Mouse (Mus musculus) heart, embryonic 11.5 days (tissue): ENCODE data around the gene Slc10a3. TPM values are rescaled to one million over a fixed set of nuclear protein-coding genes. Genes with fewer than 3 reads are reported as not detected.

Experiments
- polyA plus RNA-seq: library from polyadenylated mRNA; unstranded; fragments of >200 nt; fragmentation: Nextera tagmentation; extraction: Ambion mirVana; gene quantifications from 2 replicates; pipeline ENCODE4 v1.2.1, GENCODE M21; 2014

Gene Slc10a3
- polyA plus RNA-seq, 1 experiment from 2014 or later: 14.5 TPM

Other genes with a start within 250 kb of the Slc10a3 start
- gene Opn1mw, start 245.9 kb downstream of the Slc10a3 start, polyA plus RNA-seq: not detected in 2 replicates
- 9.8 and 11.9 TPM in 2 replicates for gene Mecp2, start 238.0 kb downstream of the Slc10a3 start, polyA plus RNA-seq
- gene Tex28, start 205.5 kb downstream of the Slc10a3 start, polyA plus RNA-seq: not detected in 2 replicates
- not detected in 2 replicates for gene Tktl1, start 196.1 kb downstream of the Slc10a3 start, polyA plus RNA-seq
- 170 and 219 TPM in 2 replicates for gene Flna, start 123.5 kb downstream of the Slc10a3 start, polyA plus RNA-seq
- 16.7 and 22.3 TPM in 2 replicates for gene Emd, start 118.7 kb downstream of the Slc10a3 start, polyA plus RNA-seq
- gene Rpl10, start 102.5 kb downstream of the Slc10a3 start, polyA plus RNA-seq: 532 and 534 TPM in 2 replicates
- gene Taz, start 91.4 kb downstream of the Slc10a3 start, polyA plus RNA-seq: 49.1 and 58.2 TPM in 2 replicates
- gene Dnase1l1, start 91.0 kb downstream of the Slc10a3 start, polyA plus RNA-seq: 10.5 and 11.5 TPM in 2 replicates
- gene Atp6ap1, start 76.3 kb downstream of the Slc10a3 start, polyA plus RNA-seq: 90.6 and 131 TPM in 2 replicates
- gene Gdi1, start 68.4 kb downstream of the Slc10a3 start, polyA plus RNA-seq: 131 and 162 TPM in 2 replicates
- 52.9 and 54.2 TPM in 2 replicates for gene Fam50a, start 60.3 kb downstream of the Slc10a3 start, polyA plus RNA-seq
- 5.3 and 6.9 TPM in 2 replicates for gene Plxna3, start 44.3 kb downstream of the Slc10a3 start, polyA plus RNA-seq
- 103 and 105 TPM in 2 replicates for gene Lage3, start 19.7 kb downstream of the Slc10a3 start, polyA plus RNA-seq
- 66.5 and 71.0 TPM in 2 replicates for gene Ubl4a, start 131 bp downstream of the Slc10a3 start, polyA plus RNA-seq
- 21.8 and 23.8 TPM in 2 replicates for gene Fam3a, start 19.9 kb upstream of the Slc10a3 start, polyA plus RNA-seq
- 19.4 and 23.2 TPM in 2 replicates for gene Ikbkg, start 19.9 kb upstream of the Slc10a3 start, polyA plus RNA-seq
- gene G6pdx, start 55.8 kb upstream of the Slc10a3 start, polyA plus RNA-seq: 25.7 and 26.6 TPM in 2 replicates
- gene Gm6880, start 108.0 kb upstream of the Slc10a3 start, polyA plus RNA-seq: not detected in 2 replicates
- not detected in 2 replicates for gene Olfr1326-ps1, start 201.5 kb upstream of the Slc10a3 start, polyA plus RNA-seq
- not detected in 2 replicates for gene Olfr1325, start 219.3 kb upstream of the Slc10a3 start, polyA plus RNA-seq